Mouse (Mus musculus) kidney, embryonic 14.5 days (tissue): ENCODE results near the gene Fhl3. TPM values are rescaled to one million over a fixed set of nuclear protein-coding genes. Genes with fewer than 3 reads are reported as not detected.

Experiments
- microRNA counts: library from miRNA; unstranded; fragments of <30 nt; microRNA quantifications from one replicate; lab custom pipeline; 2017
- microRNA-seq: library from miRNA; unstranded; fragments of <30 nt; microRNA quantifications from one replicate; pipeline ENCODE4, GENCODE M21; 2016
- polyA plus RNA-seq: library from polyadenylated mRNA; unstranded; fragments of >200 nt; fragmentation: Nextera tagmentation; extraction: Ambion mirVana; gene quantifications from 2 replicates; pipeline ENCODE4 v1.2.1, GENCODE M21; 2014

The Fhl3 gene
- polyA plus RNA-seq, 1 experiment from 2014 or later = 9.5 TPM

MicroRNA genes within 50 kb of the gene (microRNA counts, 519-probe panel; counts per million panel counts)
- microRNA mmu-miR-697 (lab: Ali Mortazavi, UCI) = not detected
- microRNA mmu-miR-698 (lab: Ali Mortazavi, UCI) = not detected

Small RNA genes lying within 50 kb of the gene (microRNA-seq; reads per million reads assigned to microRNA genes)
- gene Gm24721 (not detected), gene Mir697 (not detected), gene Mir698 (not detected)

Other genes starting within 250 kb of the Fhl3 start
- not detected in 2 replicates for gene 3100002H09Rik, start 89.9 kb upstream of the Fhl3 start, polyA plus RNA-seq
- 1.6 and 1.7 TPM in 2 replicates for gene Pou3f1, start 43.9 kb upstream of the Fhl3 start, polyA plus RNA-seq
- 67.9 and 93.7 TPM in 2 replicates for gene Utp11, start 7.1 kb upstream of the Fhl3 start, polyA plus RNA-seq
- gene Sf3a3, start 14.1 kb downstream of the Fhl3 start, polyA plus RNA-seq = 177 and 183 TPM in 2 replicates
- gene Inpp5b, start 41.1 kb downstream of the Fhl3 start, polyA plus RNA-seq = 22.2 and 26.4 TPM in 2 replicates
- 13.7 and 17.5 TPM in 2 replicates for gene Mtf1, start 101.4 kb downstream of the Fhl3 start, polyA plus RNA-seq
- 40.4 and 49.8 TPM in 2 replicates for gene Yrdc, start 150.0 kb downstream of the Fhl3 start, polyA plus RNA-seq
- gene 1110065P20Rik, start 150.5 kb downstream of the Fhl3 start, polyA plus RNA-seq = 53.6 and 64.3 TPM in 2 replicates
- 0.66 and 0.81 TPM in 2 replicates for gene Maneal, start 161.5 kb downstream of the Fhl3 start, polyA plus RNA-seq
- gene Epha10, start 180.2 kb downstream of the Fhl3 start, polyA plus RNA-seq = 0.10 and 0.23 TPM in 2 replicates
- gene 9930104L06Rik, start 236.3 kb downstream of the Fhl3 start, polyA plus RNA-seq = 4.8 and 5.0 TPM in 2 replicates
- 151 and 152 TPM in 2 replicates for gene Cdca8, start 238.6 kb downstream of the Fhl3 start, polyA plus RNA-seq